Mouse (Mus musculus) lung, embryonic 14.5 days (tissue): Measurements from ENCODE around the gene Grm4. TPM values are rescaled to one million over a fixed set of nuclear protein-coding genes. Genes with fewer than 3 reads are reported as not detected.

ENCODE experiments used
- ATAC-seq: fragments of 200-750 bp; cut with Nextera tagmentation; 2 replicates; pipeline ENCODE4 v1.8.0; 2017; ENCODE audit warnings: mild to moderate bottlenecking, moderate TSS enrichment, moderate library complexity; ENCODE audit not compliant: insufficient read depth
- DNase-seq: peaks from one replicate; pipeline ENCODE4 v3.0.0-alpha.2; 2015
- H3K27ac ChIP-seq: fragments of 300-500 bp; sonication (generic); 2 replicates; pipeline ENCODE4 v1.5.1; 2014; ENCODE audit warnings: low read depth, mild to moderate bottlenecking, moderate library complexity
- H3K27me3 ChIP-seq: fragments of 300-500 bp; sonication (generic); 2 replicates; pipeline ENCODE4 v1.6.1; 2014; ENCODE audit warnings: low read length, control low read depth; ENCODE audit not compliant: insufficient read depth
- H3K36me3 ChIP-seq: fragments of 300-500 bp; sonication (generic); 2 replicates; pipeline ENCODE4 v1.6.1; 2014; ENCODE audit warnings: control low read depth; ENCODE audit not compliant: insufficient read depth
- H3K4me1 ChIP-seq: fragments of 300-500 bp; sonication (generic); 2 replicates; pipeline ENCODE4 v1.6.1; 2014; ENCODE audit warnings: antibody characterized with exemption, control low read depth; ENCODE audit not compliant: insufficient read depth
- H3K4me2 ChIP-seq: fragments of 300-500 bp; sonication (generic); 2 replicates; pipeline ENCODE4 v1.6.1; 2014; ENCODE audit warnings: mild to moderate bottlenecking
- H3K4me3 ChIP-seq: fragments of 300-500 bp; sonication (generic); 2 replicates; pipeline ENCODE4 v1.5.1; 2014; ENCODE audit warnings: low read depth, low read length
- H3K9ac ChIP-seq: fragments of 300-500 bp; sonication (generic); 2 replicates; pipeline ENCODE4 v1.6.1; 2014
- H3K9me3 ChIP-seq: fragments of 300-500 bp; sonication (generic); 2 replicates; pipeline ENCODE4 v1.6.1; 2016; ENCODE audit warnings: low read depth, low read length, control low read depth
- CTCF ChIP-seq: IDR thresholded peaks from 2 replicates; pipeline ENCODE4 v1.5.1; 2016; ENCODE audit warnings: antibody characterized with exemption, low read depth
- WGBS: fragments of 180-500 bp; shearing (Covaris S2); extraction: QIAGEN DNeasy Blood & Tissue Kit; methylation state at CpG from one replicate; pipeline ENCODE4 v1.1.7; 2014; 5-methylcytosine and 5-hydroxymethylcytosine counted together
- polyA plus RNA-seq: library from polyadenylated mRNA; unstranded; fragments of >200 nt; fragmentation: Nextera tagmentation; extraction: Ambion mirVana; gene quantifications from 2 replicates; pipeline ENCODE4 v1.2.1, GENCODE M21; 2014

Gene Grm4
- polyA plus RNA-seq, 1 experiment from 2014 or later = 0.05 TPM

- no peak overlapping the region for H3K4me3 ChIP-seq
- H3K36me3 ChIP-seq = no peaks in the 10 kb centered on the region
- WGBS = 6% methylated on average over 10 of the region's 10 CpGs
- no peaks in the 10 kb centered on the region for H3K27me3 ChIP-seq
- H3K9ac ChIP-seq = no peak overlapping the region
- peak; percentile 96 for DNase-seq
- no peak overlapping the region for H3K27ac ChIP-seq
- no peaks in the 10 kb centered on the region for H3K4me1 ChIP-seq
- H3K9me3 ChIP-seq = no peaks in the 10 kb centered on the region
- no peak overlapping the region for H3K4me2 ChIP-seq
- TF ChIP-seq CTCF = peak; percentile 100
- peak; percentile 70; the same call in 1 of the 2 replicates for ATAC-seq
Measured at GRCm38 (mm10) chr17:27534718-27535117, 13.5 kb upstream of the Grm4 start.

- no peaks in the 10 kb centered on the region for H3K4me1 ChIP-seq
- H3K9ac ChIP-seq = no peak overlapping the region
- H3K27ac ChIP-seq = no peak overlapping the region
- no peak overlapping the region for H3K4me2 ChIP-seq
- H3K9me3 ChIP-seq = no peaks in the 10 kb centered on the region
- WGBS = 94% methylated on average over 3 of the region's 3 CpGs
- no peak overlapping the region for H3K4me3 ChIP-seq
- DNase-seq = peak; percentile 32
- no peaks in the 10 kb centered on the region for H3K27me3 ChIP-seq
- 0 out of 2 replicates have a peak, but pooled peaks have one; percentile 16 for TF ChIP-seq CTCF
- ATAC-seq = no peak
- no peaks in the 10 kb centered on the region for H3K36me3 ChIP-seq
Measured at GRCm38 (mm10) chr17:27533354-27533753, 12.2 kb upstream of the Grm4 start.

- no peak overlapping the region for H3K27ac ChIP-seq
- 81% methylated on average over 8 of the region's 8 CpGs for WGBS
- ATAC-seq = no peak
Measured at GRCm38 (mm10) chr17:27532095-27532494, 10.9 kb upstream of the Grm4 start.

GRCm38 (mm10) chr17:27528767-27529166 lies 7.6 kb upstream of the Grm4 start:
- no peak overlapping the region for H3K27ac ChIP-seq

More at GRCm38 (mm10) chr17:27532095-27532494, 10.9 kb upstream of the Grm4 start:
- H3K4me3 ChIP-seq = no peak overlapping the region
- no peak for TF ChIP-seq CTCF
- no peaks in the 10 kb centered on the region for H3K36me3 ChIP-seq
- peak; percentile 16 for DNase-seq
- no peak overlapping the region for H3K4me2 ChIP-seq
- no peaks in the 10 kb centered on the region for H3K27me3 ChIP-seq
- H3K9ac ChIP-seq = no peak overlapping the region
- no peaks in the 10 kb centered on the region for H3K4me1 ChIP-seq
- H3K9me3 ChIP-seq = no peaks in the 10 kb centered on the region

GRCm38 (mm10) chr17:27528030-27528429 lies 6.8 kb upstream of the Grm4 start:
- TF ChIP-seq CTCF = no peak

More at GRCm38 (mm10) chr17:27528767-27529166, 7.6 kb upstream of the Grm4 start:
- ATAC-seq (no peak), DNase-seq (no peak)
- 69% methylated on average over 5 of the region's 5 CpGs for WGBS
- no peak overlapping the region for H3K4me3 ChIP-seq
- H3K36me3 ChIP-seq = no peaks in the 10 kb centered on the region
- H3K4me2 ChIP-seq = no peak overlapping the region
- H3K4me1 ChIP-seq = no peaks in the 10 kb centered on the region
- H3K27me3 ChIP-seq = no peaks in the 10 kb centered on the region
- no peak overlapping the region for H3K9ac ChIP-seq
- no peak for TF ChIP-seq CTCF
- H3K9me3 ChIP-seq = no peaks in the 10 kb centered on the region

GRCm38 (mm10) chr17:27527188-27527587 lies 6.0 kb upstream of the Grm4 start:
- H3K4me3 ChIP-seq = no peak overlapping the region
- H3K27ac ChIP-seq = no peak overlapping the region
- ATAC-seq (no peak), DNase-seq (no peak)
- H3K27me3 ChIP-seq = no peaks in the 10 kb centered on the region; the same call in 1 of the 2 replicates
- no peak overlapping the region for H3K4me2 ChIP-seq
- H3K36me3 ChIP-seq = no peaks in the 10 kb centered on the region
- WGBS = 62% methylated on average over 6 of the region's 6 CpGs
- TF ChIP-seq CTCF = no peak
- no peaks in the 10 kb centered on the region for H3K9me3 ChIP-seq
- H3K9ac ChIP-seq = no peak overlapping the region
- no peaks in the 10 kb centered on the region for H3K4me1 ChIP-seq

More at GRCm38 (mm10) chr17:27528030-27528429, 6.8 kb upstream of the Grm4 start:
- DNase-seq = no peak
- Histone ChIP-seq H3K4me2 (no peak overlapping the region), H3K9ac (no peak overlapping the region), H3K27ac (no peak overlapping the region), H3K4me1 (no peaks in the 10 kb centered on the region), H3K4me3 (no peak overlapping the region), H3K27me3 (no peaks in the 10 kb centered on the region), H3K36me3 (no peaks in the 10 kb centered on the region), H3K9me3 (no peaks in the 10 kb centered on the region)
- no peak for ATAC-seq
- 48% methylated on average over 8 of the region's 8 CpGs for WGBS

GRCm38 (mm10) chr17:27523121-27523520 lies 1.9 kb upstream of the Grm4 start:
- ATAC-seq (no peak), DNase-seq (no peak)
- TF ChIP-seq CTCF = no peak
- Histone ChIP-seq H3K4me2 (no peak overlapping the region), H3K4me3 (no peak overlapping the region), H3K27ac (no peak overlapping the region), H3K9ac (no peak overlapping the region; the same call in 1 of the 2 replicates), H3K4me1 (no peaks in the 10 kb centered on the region), H3K27me3 (peaks cover 30% of the 10 kb centered on the region), H3K9me3 (no peaks in the 10 kb centered on the region), H3K36me3 (no peaks in the 10 kb centered on the region)
- WGBS = 54% methylated on average over 7 of the region's 7 CpGs
